Mouse (Mus musculus) brain, embryonic 14.5 days (tissue): Measurements from ENCODE around the gene Inpp5f.

Experiments used
- CTCF ChIP-seq: fragments of 200-500 bp; IDR thresholded peaks from 2 replicates; pipeline ENCODE4 v1.5.1; 2012; ENCODE audit warnings: inconsistent platforms, mild to moderate bottlenecking, moderate library complexity, borderline replicate concordance; ENCODE audit not compliant: insufficient read depth, insufficient read length; ENCODE audit errors: extremely low read depth
- POLR2A ChIP-seq: fragments of 200-500 bp; IDR thresholded peaks from 2 replicates; pipeline ENCODE4 v1.6.1; 2012; ENCODE audit warnings: mild to moderate bottlenecking, inconsistent platforms, borderline replicate concordance; ENCODE audit not compliant: poor library complexity, insufficient read depth, insufficient read length, severe bottlenecking; ENCODE audit errors: extremely low read depth

- TF ChIP-seq CTCF (no peak), POLR2A (no peak)
Measured at GRCm38 (mm10) chr7:128668831-128669230, 57.7 kb downstream of the Inpp5f start.
